Mouse (Mus musculus): ENCODE measurements around the gene Rpl13. TPM values are rescaled to one million over a fixed set of nuclear protein-coding genes. Genes with fewer than 3 reads are reported as not detected.
A peak's percentile ranks its signal among the peaks of the same experiment; 100 is the strongest.

Rpl13 gene
- polyA plus RNA-seq (2015; fragmentation: Nextera tagmentation; extraction: Ambion mirVana): 1,460 and 1,506 TPM in 2 replicates

- under 1% methylated on average over 48 of the region's 56 CpGs for WGBS
- no peak for TF ChIP-seq CTCF (IDR thresholded peaks at IDR 0.05; ENCODE audit: low read depth)
- TF ChIP-seq EP300 (optimal IDR thresholded peaks at IDR 0.05): no peak
Measured at GRCm38 (mm10) chr8:123101735-123102685, at the start of gene Rpl13. Rpl13 (plus strand) TSS chr8:123102350.

GRCm38 (mm10) chr8:123062721-123063120 lies 39.4 kb upstream of the Rpl13 start, which contains the start of gene Spg7:
Spg7 (plus strand) TSS chr8:123062942.
- WGBS: 55% methylated on average over 7 of the region's 7 CpGs
- no peak within 1 kb of the TSS for H3K9ac ChIP-seq (ENCODE audit: low read length)
- no peak within 1 kb of the TSS for H3K27ac ChIP-seq (replicated peaks)
- DNase-seq (ENCODE audit: low spot score) (no peak), ATAC-seq (ENCODE audit: low FRiP score, low TSS enrichment) (no peak)
- H3K9me3 ChIP-seq (ENCODE audit: control insufficient read depth, low read length): no peaks in the 10 kb centered on the region
- no peak within 1 kb of the TSS for H3K4me2 ChIP-seq (replicated peaks; ENCODE audit: low read depth)
- H3K4me3 ChIP-seq (ENCODE audit: low read depth, low read length): no peak within 1 kb of the TSS
- H3K4me1 ChIP-seq (replicated peaks; ENCODE audit: control insufficient read depth, insufficient read depth): no peaks in the 10 kb centered on the region
- no peaks in the 10 kb centered on the region for H3K36me3 ChIP-seq (ENCODE audit: control insufficient read depth, insufficient read depth, low read length)
- TF ChIP-seq CTCF (IDR thresholded peaks at IDR 0.05; ENCODE audit: low read depth): no peak
- TF ChIP-seq EP300 (optimal IDR thresholded peaks at IDR 0.05): no peak
- no peaks in the 10 kb centered on the region for H3K27me3 ChIP-seq (ENCODE audit: control insufficient read depth, insufficient read depth, low read length)

More at GRCm38 (mm10) chr8:123101735-123102685, at the start of gene Rpl13:
- Histone ChIP-seq H3K4me2 (replicated peaks; ENCODE audit: low read depth) (peak within 1 kb of the TSS; percentile 76), H3K9me3 (ENCODE audit: control insufficient read depth, low read length) (no peaks in the 10 kb centered on the region), H3K4me1 (replicated peaks; ENCODE audit: control insufficient read depth, insufficient read depth) (0 out of 2 replicates have a peak, but pooled peaks cover 6% of the 10 kb centered on the region), H3K4me3 (ENCODE audit: low read depth, low read length) (peak within 1 kb of the TSS; percentile 89), H3K36me3 (ENCODE audit: control insufficient read depth, insufficient read depth, low read length) (peaks cover 15% of the 10 kb centered on the region), H3K27me3 (ENCODE audit: control insufficient read depth, insufficient read depth, low read length) (no peaks in the 10 kb centered on the region), H3K9ac (ENCODE audit: low read length) (peak within 1 kb of the TSS; percentile 92), H3K27ac (replicated peaks) (peak within 1 kb of the TSS; percentile 96)
- ATAC-seq (ENCODE audit: low FRiP score, low TSS enrichment): peak; percentile 95
- peak; percentile 97 for DNase-seq (ENCODE audit: low spot score)

- no peaks in the 10 kb centered on the region for H3K9me3 ChIP-seq (ENCODE audit: control insufficient read depth, low read length)
- no peak overlapping the region for H3K9ac ChIP-seq (ENCODE audit: low read length)
- TF ChIP-seq EP300 (optimal IDR thresholded peaks at IDR 0.05) (no peak), CTCF (IDR thresholded peaks at IDR 0.05; ENCODE audit: low read depth) (no peak)
- H3K4me3 ChIP-seq (ENCODE audit: low read depth, low read length): no peak overlapping the region
- H3K4me1 ChIP-seq (replicated peaks; ENCODE audit: control insufficient read depth, insufficient read depth): no peaks in the 10 kb centered on the region
- 78% methylated on average over 4 of the region's 4 CpGs for WGBS
- DNase-seq (ENCODE audit: low spot score) (no peak), ATAC-seq (ENCODE audit: low FRiP score, low TSS enrichment) (no peak)
- H3K27me3 ChIP-seq (ENCODE audit: control insufficient read depth, insufficient read depth, low read length): no peaks in the 10 kb centered on the region
- no peaks in the 10 kb centered on the region for H3K36me3 ChIP-seq (ENCODE audit: control insufficient read depth, insufficient read depth, low read length)
- peak overlapping the region; percentile 69; the same call in 1 of the 2 replicates for H3K4me2 ChIP-seq (replicated peaks; ENCODE audit: low read depth)
- no peak overlapping the region for H3K27ac ChIP-seq (replicated peaks)
Measured at GRCm38 (mm10) chr8:123064072-123064471, 38.1 kb upstream of the Rpl13 start.

GRCm38 (mm10) chr8:123064809-123065213 lies 37.3 kb upstream of the Rpl13 start:
- peak overlapping the region; percentile 69 for H3K4me2 ChIP-seq (replicated peaks; ENCODE audit: low read depth)
- peak; percentile 36 for ATAC-seq (ENCODE audit: low FRiP score, low TSS enrichment)
- peak overlapping the region; percentile 90 for H3K4me3 ChIP-seq (ENCODE audit: low read depth, low read length)
- TF ChIP-seq CTCF (IDR thresholded peaks at IDR 0.05; ENCODE audit: low read depth): no peak
- H3K27ac ChIP-seq (replicated peaks): peak overlapping the region; percentile 92
- DNase-seq (ENCODE audit: low spot score): no peak
- WGBS: under 1% methylated on average over 14 of the region's 14 CpGs
- H3K36me3 ChIP-seq (ENCODE audit: control insufficient read depth, insufficient read depth, low read length): no peaks in the 10 kb centered on the region
- H3K4me1 ChIP-seq (replicated peaks; ENCODE audit: control insufficient read depth, insufficient read depth): no peaks in the 10 kb centered on the region
- no peaks in the 10 kb centered on the region for H3K27me3 ChIP-seq (ENCODE audit: control insufficient read depth, insufficient read depth, low read length)
- peak overlapping the region; percentile 92 for H3K9ac ChIP-seq (ENCODE audit: low read length)
- no peaks in the 10 kb centered on the region for H3K9me3 ChIP-seq (ENCODE audit: control insufficient read depth, low read length)

GRCm38 (mm10) chr8:123065214-123066100 lies 36.7 kb upstream of the Rpl13 start:
- WGBS: under 1% methylated on average over 69 of the region's 84 CpGs
- peak; percentile 97 for ATAC-seq (ENCODE audit: low FRiP score, low TSS enrichment)
- H3K27me3 ChIP-seq (ENCODE audit: control insufficient read depth, insufficient read depth, low read length): no peaks in the 10 kb centered on the region
- DNase-seq (ENCODE audit: low spot score): peak; percentile 97
- H3K4me1 ChIP-seq (replicated peaks; ENCODE audit: control insufficient read depth, insufficient read depth): no peaks in the 10 kb centered on the region
- H3K9ac ChIP-seq (ENCODE audit: low read length): peak overlapping the region; percentile 92
- peak overlapping the region; percentile 71 for H3K4me2 ChIP-seq (replicated peaks; ENCODE audit: low read depth)
- no peaks in the 10 kb centered on the region for H3K9me3 ChIP-seq (ENCODE audit: control insufficient read depth, low read length)
- no peaks in the 10 kb centered on the region for H3K36me3 ChIP-seq (ENCODE audit: control insufficient read depth, insufficient read depth, low read length)
- peak overlapping the region; percentile 90 for H3K4me3 ChIP-seq (ENCODE audit: low read depth, low read length)
- no peak for TF ChIP-seq EP300 (optimal IDR thresholded peaks at IDR 0.05)
- peak; percentile 79 for TF ChIP-seq CTCF (IDR thresholded peaks at IDR 0.05; ENCODE audit: low read depth)
- H3K27ac ChIP-seq (replicated peaks): peak overlapping the region; percentile 92
